Mouse (Mus musculus): ENCODE data around the gene Slc25a25.

GRCm38 (mm10) chr2:32425568-32425967, 25.7 kb downstream of the Slc25a25 start:
- TF ChIP-seq CTCF (IDR thresholded peaks at IDR 0.05; ENCODE audit: low read depth) = no peak
- TF ChIP-seq EP300 (optimal IDR thresholded peaks at IDR 0.05) = no peak
